Mouse (Mus musculus) midbrain, embryonic 14.5 days (tissue): ENCODE measurements around the gene Eef1a1. TPM values are rescaled to one million over a fixed set of nuclear protein-coding genes. Genes with fewer than 3 reads are reported as not detected.

Source experiments
- ATAC-seq: fragments of 200-750 bp; cut with Nextera tagmentation; 2 replicates; pipeline ENCODE4 v1.8.0; 2017; ENCODE audit warnings: moderate number of reproducible peaks, moderate library complexity; ENCODE audit not compliant: low FRiP score, low TSS enrichment
- DNase-seq: peaks from one replicate; pipeline ENCODE4 v3.0.0-alpha.2; 2015
- H3K27ac ChIP-seq: fragments of 300-500 bp; sonication (generic); replicated peaks from 2 replicates; pipeline ENCODE4 v1.5.1; 2014; ENCODE audit warnings: mild to moderate bottlenecking, low read depth, low read length, moderate library complexity
- H3K27me3 ChIP-seq: fragments of 300-500 bp; sonication (generic); 2 replicates; pipeline ENCODE4 v1.6.1; 2014; ENCODE audit warnings: low read length, control low read depth, mixed read lengths; ENCODE audit not compliant: control insufficient read depth, insufficient read depth
- H3K36me3 ChIP-seq: fragments of 300-500 bp; sonication (generic); 2 replicates; pipeline ENCODE4 v1.6.1; 2014; ENCODE audit warnings: low read length, control low read depth; ENCODE audit not compliant: control insufficient read depth, insufficient read depth
- H3K4me1 ChIP-seq: fragments of 300-500 bp; sonication (generic); 2 replicates; pipeline ENCODE4 v1.6.1; 2014; ENCODE audit warnings: mild to moderate bottlenecking, antibody characterized with exemption, low read length, control low read depth; ENCODE audit not compliant: control insufficient read depth, insufficient read depth
- H3K4me2 ChIP-seq: fragments of 300-500 bp; sonication (generic); 2 replicates; pipeline ENCODE4 v1.6.1; 2014; ENCODE audit warnings: mild to moderate bottlenecking, low read length, moderate library complexity
- H3K4me3 ChIP-seq: fragments of 300-500 bp; sonication (generic); replicated peaks from 2 replicates; pipeline ENCODE4 v1.5.1; 2014; ENCODE audit warnings: low read depth, low read length
- H3K9ac ChIP-seq: fragments of 300-500 bp; sonication (generic); replicated peaks from 2 replicates; pipeline ENCODE4 v1.6.1; 2014; ENCODE audit warnings: mild to moderate bottlenecking, low read length, moderate library complexity
- H3K9me3 ChIP-seq: fragments of 300-500 bp; sonication (generic); 2 replicates; pipeline ENCODE4 v1.6.1; 2016; ENCODE audit warnings: low read length, control low read depth, mixed read lengths; ENCODE audit not compliant: control insufficient read depth
- WGBS: fragments of 180-500 bp; shearing (Covaris S2); extraction: QIAGEN DNeasy Blood & Tissue Kit; methylation state at CpG from one replicate; pipeline ENCODE4 v1.1.7; 2014; 5-methylcytosine and 5-hydroxymethylcytosine counted together
- polyA plus RNA-seq: library from polyadenylated mRNA; unstranded; fragments of >200 nt; fragmentation: Nextera tagmentation; extraction: Ambion mirVana; gene quantifications from 2 replicates; pipeline ENCODE4 v1.2.1, GENCODE M21; 2014

Eef1a1 gene
- 3,788 and 4,401 TPM in 2 replicates for polyA plus RNA-seq

- Histone ChIP-seq H3K36me3 (no peaks in the 10 kb centered on the region), H3K27me3 (no peaks in the 10 kb centered on the region), H3K9me3 (no peaks in the 10 kb centered on the region), H3K9ac (peak within 1 kb of the TSS; percentile 63), H3K4me3 (peak within 1 kb of the TSS; percentile 35), H3K4me1 (0 out of 2 replicates have a peak, but pooled peaks cover 6% of the 10 kb centered on the region), H3K27ac (peak within 1 kb of the TSS; percentile 45; the same call in 1 of the 2 replicates), H3K4me2 (peak within 1 kb of the TSS; percentile 62)
- DNase-seq (peak; percentile 60), ATAC-seq (peak; percentile 29; the same call in 1 of the 2 replicates)
- WGBS: 2% methylated on average over 16 of the region's 20 CpGs
These were observed at the start of gene Eef1a1 for GRCm38 (mm10) chr9:78488890-78489420. Gene Eef1a1, minus strand, starts transcription at chr9:78489151.

GRCm38 (mm10) chr9:78538421-78538820 is 49.5 kb upstream of the Eef1a1 start:
- Histone ChIP-seq H3K9me3 (no peaks in the 10 kb centered on the region), H3K27ac (no peak overlapping the region), H3K4me3 (no peak overlapping the region), H3K36me3 (peaks cover 10% of the 10 kb centered on the region; the same call in 1 of the 2 replicates), H3K27me3 (no peaks in the 10 kb centered on the region), H3K4me2 (no peak overlapping the region), H3K9ac (no peak overlapping the region), H3K4me1 (no peaks in the 10 kb centered on the region)
- DNase-seq: no peak
- ATAC-seq: no peak
- WGBS: 76% methylated on average over 6 of the region's 6 CpGs

GRCm38 (mm10) chr9:78537154-78537873 is 48.4 kb upstream of the Eef1a1 start:
- H3K36me3 ChIP-seq: peaks cover 10% of the 10 kb centered on the region; the same call in 1 of the 2 replicates
- H3K9ac ChIP-seq: no peak overlapping the region
- H3K27me3 ChIP-seq: no peaks in the 10 kb centered on the region
- H3K27ac ChIP-seq: no peak overlapping the region
- no peak overlapping the region for H3K4me3 ChIP-seq
- H3K4me1 ChIP-seq: no peaks in the 10 kb centered on the region
- no peak for DNase-seq
- no peaks in the 10 kb centered on the region for H3K9me3 ChIP-seq
- no peak for ATAC-seq
- H3K4me2 ChIP-seq: no peak overlapping the region
- 91% methylated on average over 9 of the region's 9 CpGs for WGBS

GRCm38 (mm10) chr9:78534606-78535005 is 45.7 kb upstream of the Eef1a1 start:
- no peak overlapping the region for H3K9ac ChIP-seq
- no peak overlapping the region for H3K4me3 ChIP-seq
- H3K4me1 ChIP-seq: no peaks in the 10 kb centered on the region
- H3K27ac ChIP-seq: no peak overlapping the region
- ATAC-seq (no peak), DNase-seq (no peak)
- H3K36me3 ChIP-seq: peaks cover 10% of the 10 kb centered on the region; the same call in 1 of the 2 replicates
- no peak overlapping the region for H3K4me2 ChIP-seq
- WGBS: 94% methylated on average over 7 of the region's 7 CpGs
- no peaks in the 10 kb centered on the region for H3K9me3 ChIP-seq
- H3K27me3 ChIP-seq: no peaks in the 10 kb centered on the region

- H3K27me3 ChIP-seq: no peaks in the 10 kb centered on the region
- H3K9me3 ChIP-seq: no peaks in the 10 kb centered on the region
- peaks cover 6% of the 10 kb centered on the region; the same call in 1 of the 2 replicates for H3K36me3 ChIP-seq
- no peaks in the 10 kb centered on the region for H3K4me1 ChIP-seq
- H3K4me3 ChIP-seq: no peak overlapping the region
- no peak for DNase-seq
- no peak overlapping the region for H3K9ac ChIP-seq
- ATAC-seq: no peak
- no peak overlapping the region for H3K4me2 ChIP-seq
- H3K27ac ChIP-seq: no peak overlapping the region
- WGBS: 89% methylated on average over 18 of the region's 18 CpGs
These were observed 44.5 kb upstream of the Eef1a1 start for GRCm38 (mm10) chr9:78533296-78533935.

GRCm38 (mm10) chr9:78532341-78532819 is 43.4 kb upstream of the Eef1a1 start:
- ATAC-seq (no peak), DNase-seq (no peak)
- Histone ChIP-seq H3K27me3 (no peaks in the 10 kb centered on the region), H3K4me2 (no peak overlapping the region), H3K4me3 (no peak overlapping the region), H3K27ac (no peak overlapping the region), H3K36me3 (peaks cover 4% of the 10 kb centered on the region; the same call in 1 of the 2 replicates), H3K9me3 (no peaks in the 10 kb centered on the region), H3K4me1 (no peaks in the 10 kb centered on the region), H3K9ac (no peak overlapping the region)
- 86% methylated on average over 9 of the region's 9 CpGs for WGBS

- Histone ChIP-seq H3K4me2 (no peak overlapping the region), H3K4me3 (no peak overlapping the region), H3K36me3 (peaks cover 4% of the 10 kb centered on the region; the same call in 1 of the 2 replicates), H3K9me3 (no peaks in the 10 kb centered on the region), H3K9ac (no peak overlapping the region), H3K4me1 (no peaks in the 10 kb centered on the region), H3K27me3 (no peaks in the 10 kb centered on the region), H3K27ac (no peak overlapping the region)
- DNase-seq (no peak), ATAC-seq (no peak)
- WGBS: 67% methylated on average over 5 of the region's 5 CpGs
These were observed 42.9 kb upstream of the Eef1a1 start for GRCm38 (mm10) chr9:78531816-78532215.

GRCm38 (mm10) chr9:78527767-78528381 is 38.9 kb upstream of the Eef1a1 start:
- H3K9ac ChIP-seq: peak overlapping the region; percentile 70
- WGBS: 4% methylated on average over 16 of the region's 16 CpGs
- ATAC-seq (peak; percentile 77), DNase-seq (peak; percentile 88)
- H3K27me3 ChIP-seq: no peaks in the 10 kb centered on the region
- no peaks in the 10 kb centered on the region for H3K9me3 ChIP-seq
- no peaks in the 10 kb centered on the region for H3K4me1 ChIP-seq
- H3K4me2 ChIP-seq: peak overlapping the region; percentile 93
- H3K36me3 ChIP-seq: no peaks in the 10 kb centered on the region
- peak overlapping the region; percentile 87 for H3K27ac ChIP-seq
- H3K4me3 ChIP-seq: peak overlapping the region; percentile 48
